Mouse (Mus musculus) CH12.LX (cell line): ENCODE data around the gene Pik3r2. TPM values are rescaled to one million over a fixed set of nuclear protein-coding genes. Genes with fewer than 3 reads are reported as not detected.

Experiments used
- DNase-seq: peaks from one replicate; pipeline ENCODE4 v3.0.0-alpha.2; 2013; ENCODE audit errors: extremely low read depth
- H3K27ac ChIP-seq: 2 replicates; pipeline ENCODE4 v1.5.1; 2012; ENCODE audit warnings: low read depth, mild to moderate bottlenecking, control low read depth, moderate library complexity; ENCODE audit not compliant: insufficient read depth
- H3K27me3 ChIP-seq: replicated peaks from 2 replicates; pipeline ENCODE3; 2012; ENCODE audit warnings: inconsistent platforms
- H3K36me3 ChIP-seq, 2 experiments: replicated peaks in 1 of 2; 2 replicates each; pipeline versions ENCODE3 to v1.6.1; 2012; ENCODE audit warnings: inconsistent platforms in 1 of 2, low read length in 1 of 2, mild to moderate bottlenecking in 1 of 2, mixed read lengths in 1 of 2, moderate library complexity in 1 of 2; ENCODE audit not compliant: control insufficient read depth in 1 of 2, insufficient read depth in 1 of 2
- H3K4me1 ChIP-seq, 2 experiments: 2 replicates each; pipeline ENCODE4 v1.6.1; 2012; ENCODE audit warnings: inconsistent platforms in 1 of 2, moderate library complexity in 1 of 2; ENCODE audit not compliant: insufficient read depth in 2 of 2, control insufficient read depth in 1 of 2
- H3K4me2 ChIP-seq: 2 replicates; pipeline ENCODE4 v1.6.1; 2012; ENCODE audit warnings: low read depth, mild to moderate bottlenecking, control low read depth; ENCODE audit not compliant: poor library complexity, insufficient read depth, severe bottlenecking
- H3K4me3 ChIP-seq, 3 experiments: fragments of 150-350 bp in 1 of 3; sonication (generic) in 1 of 3; replicated peaks in 1 of 3; 2 replicates each; pipeline versions ENCODE3 to v1.5.1; 2011 to 2012; ENCODE audit warnings: low read depth in 2 of 3, low read length in 2 of 3, mild to moderate bottlenecking in 2 of 3, moderate library complexity in 2 of 3, control low read depth in 1 of 3, improper control_type of control experiment in 1 of 3, inconsistent platforms in 1 of 3, mixed read lengths in 1 of 3; ENCODE audit not compliant: poor library complexity in 1 of 3
- H3K79me2 ChIP-seq: replicated peaks from 2 replicates; pipeline ENCODE4 v1.6.1; 2012; ENCODE audit warnings: mild to moderate bottlenecking, moderate library complexity; ENCODE audit not compliant: control insufficient read depth, poor library complexity, insufficient read depth, severe bottlenecking; ENCODE audit errors: extremely low read depth
- H3K9ac ChIP-seq: 2 replicates; pipeline ENCODE4 v1.6.1; 2012; ENCODE audit warnings: low read depth, mild to moderate bottlenecking, control low read depth, moderate library complexity; ENCODE audit not compliant: insufficient read depth
- H3K9me3 ChIP-seq: replicated peaks from 2 replicates; pipeline ENCODE3; 2012; ENCODE audit warnings: low read length, inconsistent platforms, mixed read lengths
- CHD1 ChIP-seq: IDR thresholded peaks from 2 replicates; pipeline ENCODE4 v1.6.1; 2012; ENCODE audit warnings: low read depth, low read length, improper control_type of control experiment, inconsistent platforms
- CTCF ChIP-seq, 2 experiments: IDR thresholded peaks in 1 of 2; conservative IDR thresholded peaks in 1 of 2; 2 replicates each; pipeline ENCODE4 v1.5.1; 2011 to 2012; ENCODE audit warnings: low read depth in 2 of 2, low read length in 2 of 2, improper control_type of control experiment in 1 of 2, inconsistent platforms in 1 of 2, mild to moderate bottlenecking in 1 of 2, moderate library complexity in 1 of 2
- EP300 ChIP-seq: IDR thresholded peaks from 2 replicates; pipeline ENCODE4 v1.6.1; 2011; ENCODE audit warnings: low read length, improper control_type of control experiment
- ETS1 ChIP-seq: conservative IDR thresholded peaks from 2 replicates; pipeline ENCODE4 v1.6.1; 2012; ENCODE audit warnings: low read depth, mild to moderate bottlenecking, inconsistent platforms, low read length, improper control_type of control experiment, moderate library complexity
- HCFC1 ChIP-seq: IDR thresholded peaks from 2 replicates; pipeline ENCODE4 v1.6.1; 2012; ENCODE audit warnings: low read depth, mild to moderate bottlenecking, inconsistent platforms, low read length, improper control_type of control experiment
- KAT2A ChIP-seq: IDR thresholded peaks from 2 replicates; pipeline ENCODE4 v1.6.1; 2012; ENCODE audit warnings: low read length, improper control_type of control experiment, inconsistent platforms; ENCODE audit not compliant: insufficient replicate concordance
- MEF2A ChIP-seq: IDR thresholded peaks from 2 replicates; pipeline ENCODE4 v1.6.1; 2014; ENCODE audit warnings: low read depth, mild to moderate bottlenecking, inconsistent platforms, low read length, improper control_type of control experiment, borderline replicate concordance
- MXI1 ChIP-seq: IDR thresholded peaks from 2 replicates; pipeline ENCODE4 v1.6.1; 2011; ENCODE audit warnings: mild to moderate bottlenecking, low read depth, low read length, improper control_type of control experiment
- NELFE ChIP-seq: IDR thresholded peaks from 2 replicates; pipeline ENCODE4 v1.6.1; 2011; ENCODE audit warnings: low read depth, low read length, improper control_type of control experiment
- RAD21 ChIP-seq: IDR thresholded peaks from 2 replicates; pipeline ENCODE4 v1.6.1; 2011; ENCODE audit warnings: low read depth, mild to moderate bottlenecking, low read length, improper control_type of control experiment, moderate library complexity
- SMC3 ChIP-seq: IDR thresholded peaks from 2 replicates; pipeline ENCODE4 v1.6.1; 2011; ENCODE audit warnings: low read depth, low read length, improper control_type of control experiment
- ZC3H11A ChIP-seq: IDR thresholded peaks from 2 replicates; pipeline ENCODE4 v1.6.1; 2012; ENCODE audit warnings: low read depth, mild to moderate bottlenecking, inconsistent platforms, low read length, improper control_type of control experiment
- ZNF384 ChIP-seq: IDR thresholded peaks from 2 replicates; pipeline ENCODE4 v1.6.1; 2012; ENCODE audit warnings: low read depth, low read length, improper control_type of control experiment, inconsistent platforms
- dilution Hi-C: fragments of 300-500 bp; cut with MboI; formaldehyde crosslinking; loops from 2 replicates; pipeline ENCODE4 v1.14.3; 2020; ENCODE audit warnings: low sequenced_read_pairs; ENCODE audit not compliant: extremely low pct_unique_long_range_greater_than_20kb, extremely low pct_ligation_motif_present
- in situ Hi-C: fragments of 300-500 bp; cut with MboI; formaldehyde crosslinking; loops from 3 replicates; pipeline ENCODE4 v1.14.3; 2019; ENCODE audit warnings: low sequenced_read_pairs, low pct_ligation_motif_present, low pct_unique_long_range_greater_than_20kb, mixed read lengths
- polyA plus RNA-seq: library from polyadenylated mRNA; unstranded; fragments of >175 nt; gene quantifications from 2 replicates; pipeline ENCODE4 v1.2.1, GENCODE M21; 2012; ENCODE audit warnings: low read depth; ENCODE audit not compliant: insufficient read length
- total RNA-seq, 2 experiments: library from RNA; depleted of rRNA; stranded (reverse); fragments of 300-350 nt in 1 of 2; fragments of >200 nt in 1 of 2; gene quantifications; 2 replicates each; pipeline ENCODE4 v1.2.3; 2012 to 2014

The Pik3r2 gene
- total and polyA plus RNA-seq, 3 experiments = 13.8 to 45.9 (median 25.8) TPM

DNA sequence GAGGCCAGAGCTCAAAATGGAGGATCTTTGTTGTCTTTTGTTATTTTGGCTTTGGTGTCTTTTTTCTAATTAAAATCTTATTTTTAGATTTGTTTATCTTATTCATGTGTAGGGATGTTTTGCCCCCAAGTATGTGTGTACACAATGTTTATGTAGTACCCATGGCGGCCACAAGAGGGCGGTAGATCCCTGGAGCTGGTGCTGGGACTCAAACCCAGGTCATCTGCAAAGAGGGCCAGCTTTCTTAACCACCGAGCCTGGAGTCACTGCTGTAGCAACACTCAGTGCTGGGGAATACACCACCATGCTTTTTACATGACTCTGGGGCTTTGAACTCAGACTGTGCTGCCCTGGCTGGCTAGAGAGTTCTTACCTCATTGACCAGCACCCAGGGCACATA lies 13.2 kb downstream of the Pik3r2 start:
- no peaks in the 10 kb centered on the region for H3K79me2 ChIP-seq
- peaks cover 18 to 65% of the 10 kb centered on the region in 2 experiments for H3K4me1 ChIP-seq
- in situ Hi-C loops (loop anchor here (5.0 kb wide), 1 partner anchor 79 kb away; no protein-coding TSS in a partner anchor), dilution Hi-C loops (no loop called here)
- H3K4me3 ChIP-seq = no peak overlapping the region
- H3K27me3 ChIP-seq = no peaks in the 10 kb centered on the region
- no peak overlapping the region for H3K27ac ChIP-seq
- no peak overlapping the region for H3K9ac ChIP-seq
- H3K4me2 ChIP-seq = no peak overlapping the region
- no peaks in the 10 kb centered on the region for H3K9me3 ChIP-seq
- TF ChIP-seq NELFE = no peak
- peak; percentile 81 for TF ChIP-seq RAD21
- TF ChIP-seq SMC3 = peak; percentile 78
- TF ChIP-seq CTCF (conservative IDR thresholded peaks at IDR 0.05 in 1 of 2, IDR thresholded peaks at IDR 0.05 in 1 of 2; ENCODE audit: low read depth in 2 of 2, low read length in 2 of 2) = peak; percentile 87 to 91
- H3K36me3 ChIP-seq = peaks cover 16 to 43% of the 10 kb centered on the region in 2 experiments
- DNase-seq = peak; percentile 66

DNA sequence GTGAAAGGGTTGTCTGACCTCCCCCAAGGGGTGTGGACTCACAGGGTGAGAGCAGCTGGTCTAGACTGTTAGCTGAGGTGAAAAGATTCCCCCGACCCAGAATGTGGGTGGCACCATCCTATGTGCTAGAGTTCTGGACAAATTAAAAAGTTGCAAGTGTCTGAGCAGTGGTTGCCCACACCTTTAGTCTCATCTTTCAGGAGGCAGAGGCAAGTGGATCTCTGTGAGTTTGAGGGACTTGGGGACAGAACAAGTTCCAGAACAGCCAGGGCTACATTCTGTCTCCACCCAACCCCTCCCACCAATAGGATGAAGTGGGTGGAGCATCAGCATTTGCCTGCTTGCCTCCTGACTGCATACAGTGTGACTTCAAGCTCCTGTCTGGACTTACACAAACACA lies 14.4 kb downstream of the Pik3r2 start:
- Histone ChIP-seq H3K27ac (no peak overlapping the region), H3K36me3 (peaks cover 23 to 51% of the 10 kb centered on the region in 2 experiments), H3K27me3 (no peaks in the 10 kb centered on the region), H3K4me3 (no peak overlapping the region), H3K9ac (no peak overlapping the region), H3K79me2 (no peaks in the 10 kb centered on the region), H3K4me2 (no peak overlapping the region), H3K9me3 (no peaks in the 10 kb centered on the region), H3K4me1 (peaks cover 8 to 52% of the 10 kb centered on the region in 2 experiments)
- in situ Hi-C loops = loop anchor here (5.0 kb wide), 1 partner anchor 80 kb away; no protein-coding TSS in a partner anchor
- TF ChIP-seq MXI1 (no peak), ETS1 (no peak), HCFC1 (no peak), EP300 (no peak), KAT2A (no peak), CHD1 (no peak), ZNF384 (no peak), ZC3H11A (no peak), MEF2A (no peak)
- DNase-seq = no peak
- dilution Hi-C loops = no loop called here
